Mouse (Mus musculus) erythroblast, adult 5-6 weeks (primary cell): ENCODE results near the gene Kcnh1. TPM values are rescaled to one million over a fixed set of nuclear protein-coding genes. Genes with fewer than 3 reads are reported as not detected.

Experiments used
- ATAC-seq: replicated peaks from 2 replicates; pipeline ENCODE4 v1.8.0; 2016; ENCODE audit warnings: moderate number of reproducible peaks, mild to moderate bottlenecking, moderate TSS enrichment, inconsistent platforms; ENCODE audit not compliant: poor library complexity, low FRiP score, severe bottlenecking
- total RNA-seq, 2 experiments: library from RNA; stranded (forward) in 1 of 2; stranded (reverse) in 1 of 2; fragments of 150-400 nt in 1 of 2; fragments of 200-764, 138-1000 nt in 1 of 2; gene quantifications; 2 replicates each; pipeline versions ENCODE4 v1.2.3 to v1.2.4; 2015 to 2017; ENCODE audit warnings: low replicate concordance in 2 of 2

Gene Kcnh1
- not detected in 2 replicates for total RNA-seq (2015; ENCODE audit: low replicate concordance)
- total RNA-seq (2017; ENCODE audit: low replicate concordance) = 0.14 TPM in 1 of 2 replicates, not detected in the other

GRCm38 (mm10) chr1:192190508-192191321 is at the start of gene Kcnh1:
TSS of gene Kcnh1 (plus strand) at chr1:192190774.
- ATAC-seq = no peak; the same call in 1 of the 2 replicates

DNA sequence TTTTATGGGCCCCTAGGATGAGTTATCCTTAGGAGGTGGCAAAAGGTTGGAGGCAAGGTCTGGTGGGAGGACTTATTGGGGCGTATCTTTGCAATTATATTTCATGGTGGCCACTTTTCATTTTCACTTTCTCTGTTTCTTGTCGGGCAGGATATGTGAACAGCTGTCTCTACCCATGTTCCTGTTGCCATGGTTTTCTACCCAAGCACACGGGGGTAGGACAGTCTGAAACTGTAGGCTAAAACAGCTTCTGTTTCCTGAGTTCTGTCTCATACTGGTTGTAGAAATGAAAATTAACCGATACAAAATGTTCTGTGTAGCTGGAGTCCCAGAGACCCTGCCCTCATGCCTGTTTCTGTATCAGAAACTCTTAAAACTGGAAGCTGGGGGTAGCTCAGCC is 39.4 kb upstream of the Kcnh1 start:
- no peak for ATAC-seq

DNA sequence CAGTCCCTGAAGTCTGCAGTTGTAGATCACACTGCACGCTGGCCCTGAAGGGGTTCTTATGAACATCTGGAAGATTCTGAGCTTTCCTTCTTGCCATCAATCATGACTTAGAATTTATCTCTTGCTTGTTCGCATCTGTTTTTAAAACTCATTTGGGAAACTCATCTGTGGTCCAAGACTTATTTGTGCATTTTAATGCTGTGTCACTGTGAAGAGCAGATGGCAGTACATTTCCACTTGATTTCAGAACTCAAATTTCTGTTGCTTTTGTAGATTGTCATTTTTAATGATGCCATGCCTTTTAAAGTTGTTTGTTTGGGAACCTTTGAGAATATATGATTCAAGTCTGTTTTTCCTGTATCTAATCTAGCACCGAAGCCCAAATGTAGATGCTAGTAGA is 19.1 kb upstream of the Kcnh1 start:
- no peak for ATAC-seq

GRCm38 (mm10) chr1:192179877-192180276 is 10.7 kb upstream of the Kcnh1 start:
- ATAC-seq = no peak

GRCm38 (mm10) chr1:192181696-192182257 is 8.8 kb upstream of the Kcnh1 start:
- no peak for ATAC-seq

DNA sequence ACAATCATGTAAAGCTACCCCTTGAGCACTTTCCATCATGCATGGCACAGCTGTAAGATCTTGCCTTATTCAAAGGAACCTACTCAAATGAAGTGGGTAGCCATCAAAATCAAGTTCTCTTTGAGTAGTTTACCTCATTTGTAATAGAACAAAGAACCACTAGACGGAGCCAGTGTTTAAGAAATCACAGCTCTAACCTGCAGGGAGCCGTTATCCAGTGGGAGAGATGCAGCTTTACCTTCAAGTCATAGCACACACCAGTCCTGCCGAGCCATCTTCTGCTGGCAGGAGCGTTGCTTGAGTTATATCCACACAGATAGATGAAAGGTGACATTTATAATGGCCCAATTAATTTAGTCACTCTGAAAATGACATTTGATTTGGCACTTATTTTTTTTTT is 1.5 kb upstream of the Kcnh1 start:
- no peak for ATAC-seq

- ATAC-seq = no peak
These were observed 803 bp upstream of the Kcnh1 start for GRCm38 (mm10) chr1:192189771-192190170.

DNA sequence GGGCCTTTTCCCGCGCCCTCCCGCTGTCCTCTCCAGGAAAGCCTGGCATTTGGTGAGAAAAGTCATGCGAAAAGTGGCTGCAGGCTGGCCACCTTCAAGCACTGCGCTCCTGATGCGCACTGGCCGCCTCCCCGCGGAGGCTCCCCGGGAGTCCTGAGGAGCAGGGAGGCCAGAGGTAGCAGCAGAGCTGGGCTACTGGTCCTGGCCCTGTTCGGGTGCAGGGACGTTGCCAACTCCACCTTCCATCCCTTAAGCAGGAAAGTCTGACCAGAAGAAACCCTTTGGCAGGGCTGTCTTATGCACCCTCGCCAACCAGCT is 707 bp downstream of the Kcnh1 start:
- ATAC-seq = no peak

- ATAC-seq = no peak
These were observed 1.3 kb downstream of the Kcnh1 start for GRCm38 (mm10) chr1:192191859-192192258.

- ATAC-seq = no peak
These were observed 2.1 kb downstream of the Kcnh1 start for GRCm38 (mm10) chr1:192192710-192193109.

GRCm38 (mm10) chr1:192193656-192194055 is 3.1 kb downstream of the Kcnh1 start:
- ATAC-seq = no peak

GRCm38 (mm10) chr1:192197495-192197894 is 6.9 kb downstream of the Kcnh1 start:
- no peak for ATAC-seq

DNA sequence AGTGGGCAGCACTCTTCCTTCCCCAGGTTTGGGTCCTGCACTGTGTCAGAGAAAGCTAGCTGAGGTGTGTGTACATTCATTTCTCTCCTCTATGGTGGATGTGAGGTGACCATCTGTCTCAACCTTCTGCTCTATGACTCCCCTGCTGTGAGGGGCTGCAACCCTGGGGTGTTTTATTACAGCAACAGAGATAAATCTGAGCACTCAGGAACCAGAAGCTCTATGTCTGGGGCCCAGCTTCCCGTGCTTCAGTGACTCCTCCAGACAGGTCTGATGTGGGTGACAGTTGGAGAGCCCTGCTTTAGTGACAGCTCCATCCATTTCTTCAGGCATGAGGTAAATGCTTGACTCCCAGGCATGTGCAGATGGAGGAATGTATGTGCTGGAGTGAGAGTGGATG is 12.4 kb downstream of the Kcnh1 start:
- ATAC-seq = no peak

DNA sequence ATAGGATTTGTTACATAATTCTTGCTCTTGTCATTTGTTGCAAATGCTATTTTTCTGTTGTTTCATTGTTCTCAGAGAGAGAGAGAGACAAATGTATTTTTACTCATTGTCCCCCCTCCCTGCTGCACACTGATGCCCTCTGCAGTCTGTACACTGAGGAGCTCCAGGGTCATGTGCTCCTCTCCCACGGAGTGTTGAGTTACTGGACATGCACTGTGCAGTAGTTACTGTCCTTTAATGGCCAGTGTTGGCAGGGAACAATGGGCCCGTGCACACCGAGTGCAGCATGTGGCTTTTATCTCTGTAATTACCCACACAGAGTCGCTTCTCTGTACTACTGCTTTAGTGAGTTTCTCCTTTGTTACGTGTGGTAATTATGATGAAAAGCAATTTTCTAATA is 17.4 kb downstream of the Kcnh1 start:
- no peak for ATAC-seq

DNA sequence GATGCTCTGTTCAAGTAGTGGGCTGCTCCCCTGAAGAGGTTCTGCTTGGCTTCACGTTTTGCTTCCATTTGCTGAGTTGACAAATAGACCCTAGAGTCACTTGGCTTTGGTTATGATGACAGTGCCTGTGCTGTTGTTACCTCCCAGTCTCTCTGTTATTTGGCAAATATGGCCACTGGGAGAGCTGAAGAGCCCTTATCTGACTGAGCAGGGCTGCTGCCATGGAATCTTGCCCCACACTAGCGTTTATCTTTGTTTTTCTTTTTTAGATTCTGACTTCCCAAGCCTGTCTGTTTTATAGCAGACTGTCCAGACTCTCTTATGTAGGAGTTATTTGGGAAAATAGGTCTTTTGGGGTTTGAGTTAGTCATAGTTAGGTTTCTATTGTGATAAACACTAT is 21.9 kb downstream of the Kcnh1 start:
- no peak for ATAC-seq

DNA sequence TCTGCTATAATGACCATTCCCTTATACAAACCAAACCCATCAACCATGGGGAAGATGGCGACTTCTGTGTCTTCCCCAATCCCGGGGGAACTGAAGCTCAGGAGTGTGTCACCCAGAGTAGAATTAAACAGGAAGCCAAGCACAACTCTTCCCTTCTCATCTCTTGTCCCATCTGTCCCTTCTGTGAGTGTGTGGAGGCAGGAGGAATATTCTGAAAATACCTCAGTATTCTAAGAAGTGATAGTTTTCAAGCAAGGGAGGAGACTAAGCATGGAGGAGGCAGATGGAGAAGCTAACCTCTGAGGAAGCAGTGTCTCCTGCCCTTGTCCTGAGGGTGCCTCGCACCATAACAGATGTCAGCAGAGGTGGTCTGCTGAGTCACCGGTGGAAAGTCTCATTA is 24.1 kb downstream of the Kcnh1 start:
- ATAC-seq = no peak; the same call in 1 of the 2 replicates

DNA sequence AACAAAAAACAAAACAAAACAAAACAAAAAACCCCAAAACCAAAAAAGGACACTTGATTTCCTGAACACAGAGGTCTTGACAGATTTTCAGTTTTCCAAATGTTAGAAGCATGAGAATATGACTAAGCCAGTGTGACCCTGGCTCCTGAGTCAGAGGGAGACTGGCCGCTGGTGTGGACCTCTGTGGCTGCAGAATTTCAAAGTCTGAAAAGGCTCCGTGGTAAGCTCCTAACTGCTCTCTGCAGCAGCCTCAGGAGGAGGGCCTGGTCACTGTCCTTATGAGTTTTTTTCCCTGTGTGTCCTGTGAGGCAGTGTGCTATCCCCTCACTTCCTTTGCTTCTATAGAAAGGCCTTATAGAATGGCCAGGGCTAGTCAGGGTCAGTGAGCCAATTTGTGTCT is 29.6 kb downstream of the Kcnh1 start:
- ATAC-seq = no peak

GRCm38 (mm10) chr1:192224161-192224560 is 33.6 kb downstream of the Kcnh1 start:
- ATAC-seq = no peak

GRCm38 (mm10) chr1:192232696-192233095 is 42.1 kb downstream of the Kcnh1 start:
- no peak for ATAC-seq

DNA sequence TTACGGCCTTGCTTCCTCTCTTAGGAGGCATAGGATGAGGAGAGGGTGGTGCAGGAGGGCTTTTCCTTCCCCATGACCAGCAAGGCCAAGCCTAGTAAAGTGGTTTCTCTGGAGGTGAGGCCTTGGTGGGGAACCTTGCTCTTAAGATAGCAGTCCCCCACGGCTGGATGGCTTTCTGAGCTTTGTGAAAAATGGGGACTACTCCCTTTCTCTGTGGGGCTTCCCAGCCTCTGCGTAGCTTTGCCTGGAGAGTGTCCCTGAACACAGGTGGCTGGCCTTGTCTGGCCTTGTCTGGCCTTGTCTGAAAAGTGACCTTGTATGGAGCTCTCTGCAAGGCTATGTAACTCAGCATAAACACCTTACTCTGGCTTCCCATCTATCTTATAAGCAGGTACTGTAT is 56.3 kb downstream of the Kcnh1 start:
- ATAC-seq = no peak

- no peak for ATAC-seq
These were observed 68.6 kb downstream of the Kcnh1 start for GRCm38 (mm10) chr1:192259146-192259545.

DNA sequence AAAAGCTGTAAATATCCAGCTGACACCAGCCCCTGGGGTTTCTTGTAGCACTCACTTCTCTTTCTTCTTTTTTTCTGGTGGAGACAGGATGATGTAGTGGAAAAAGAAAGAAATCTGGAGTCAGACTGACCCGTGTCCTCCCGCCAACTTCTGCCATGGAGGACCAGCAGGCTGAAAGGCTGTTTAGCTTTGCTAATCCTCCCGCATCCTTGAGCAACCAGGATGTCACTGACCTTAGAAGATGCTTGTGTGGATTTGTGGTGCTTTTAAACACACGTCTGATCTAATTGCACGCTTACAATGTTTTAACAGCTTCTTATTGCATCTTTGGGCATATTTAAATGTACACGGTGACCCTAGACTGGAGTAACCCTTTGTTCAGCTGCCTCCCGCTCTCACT is 69.0 kb downstream of the Kcnh1 start:
- ATAC-seq = no peak
